Mouse (Mus musculus): Measurements from ENCODE around the gene Folh1. TPM values are rescaled to one million over a fixed set of nuclear protein-coding genes. Genes with fewer than 3 reads are reported as not detected.
"Not testable (repeated sequence)": the region's sequence is repeated elsewhere in the genome, so short reads cannot be mapped to it uniquely, and the experiment has no call there.

Gene Folh1
- total RNA-seq (2021), result 1 to 10 TPM; 7.8 to 8.4 TPM
- long read RNA-seq, experiment 1, partial matches to known transcripts, result 1 of 6 reads
- long read RNA-seq, experiment 1, other reads (novel, unspliced or antisense), result 1 of 6 reads
- long read RNA-seq, experiment 2, partial matches to known transcripts, result 1 of 4 reads
- long read RNA-seq, experiment 2, other reads (novel, unspliced or antisense), result 2 of 4 reads

DNA sequence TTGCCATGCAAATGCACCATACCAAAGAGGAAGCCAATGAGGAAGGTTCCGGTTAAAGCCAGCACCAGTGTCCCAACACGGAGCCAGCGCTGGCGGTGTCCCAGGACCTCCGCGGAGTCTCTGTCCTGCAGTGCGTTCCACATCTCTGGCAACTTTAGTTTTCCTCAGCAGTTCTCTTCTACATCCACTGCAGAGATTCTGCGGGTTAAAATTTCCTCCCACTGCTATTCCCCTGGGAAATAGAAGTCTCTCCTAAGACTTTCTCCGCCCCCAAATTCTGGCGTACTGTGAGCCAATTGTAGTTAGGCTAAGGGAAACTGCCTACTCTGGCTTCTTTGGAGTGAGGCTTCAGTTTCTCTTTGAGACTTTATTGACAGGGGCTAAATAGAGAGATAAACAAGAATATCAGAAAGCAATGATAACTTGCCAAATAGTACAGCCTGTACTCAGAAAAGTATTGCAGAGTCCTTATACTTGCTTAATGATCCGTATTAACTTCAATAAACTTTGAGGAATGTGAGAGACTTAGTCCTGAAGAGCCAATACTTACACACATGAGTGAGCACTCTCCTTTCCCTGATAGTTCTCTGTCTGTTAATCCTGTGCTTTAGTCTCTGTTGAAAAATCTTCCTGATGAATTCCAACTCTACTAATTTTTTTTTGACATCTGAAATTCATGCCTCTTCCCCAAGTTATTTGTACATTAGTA lies at the start of gene Folh1:
TSS of gene Folh1 (minus strand) at position 327 of the 709 bp plus-strand sequence.
- DNase-seq (ENCODE audit: low spot score in 2 of 2), result peak; percentile 20 to 59

DNA sequence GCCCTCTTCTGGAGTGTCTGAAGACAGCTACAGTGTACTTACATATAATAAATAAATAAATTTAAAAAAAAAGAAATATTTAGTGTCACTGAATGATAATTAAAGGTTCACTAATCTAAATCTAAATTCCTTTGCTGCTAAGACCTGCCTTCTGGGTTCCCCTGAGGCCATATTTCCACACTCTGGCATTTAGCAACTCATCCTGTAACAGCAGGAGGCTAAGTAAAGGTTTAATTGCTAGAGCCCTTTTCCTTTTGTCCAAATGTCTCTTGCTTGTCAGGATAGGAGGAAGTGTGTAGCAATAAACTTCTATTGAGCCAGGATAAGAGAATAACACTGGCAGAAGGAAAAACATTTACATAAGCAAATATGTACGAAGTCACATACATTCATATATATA lies 40.7 kb upstream of the Folh1 start:
- DNase-seq (ENCODE audit: low spot score in 2 of 2), result no peak

DNA sequence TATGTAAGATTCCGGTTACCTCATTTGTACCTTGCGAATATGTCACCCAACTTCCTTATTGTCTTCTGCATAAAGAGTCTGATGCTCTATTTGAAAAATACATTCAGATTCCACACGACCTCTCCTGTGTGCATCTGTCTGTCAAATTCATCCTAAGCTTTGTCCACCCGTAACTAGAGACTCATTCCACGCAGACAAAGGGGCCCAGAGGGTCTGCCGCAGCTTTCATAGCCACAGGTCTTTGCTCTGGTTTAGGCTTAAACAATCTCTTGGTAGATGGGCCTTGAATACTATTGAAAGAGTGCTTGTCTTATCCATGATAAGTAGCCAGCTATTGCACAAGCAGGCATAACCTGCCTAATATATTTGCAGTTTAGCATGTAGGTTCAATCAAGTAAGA lies 40.0 kb upstream of the Folh1 start:
- DNase-seq (ENCODE audit: low spot score in 2 of 2), result not testable (repeated sequence)

DNA sequence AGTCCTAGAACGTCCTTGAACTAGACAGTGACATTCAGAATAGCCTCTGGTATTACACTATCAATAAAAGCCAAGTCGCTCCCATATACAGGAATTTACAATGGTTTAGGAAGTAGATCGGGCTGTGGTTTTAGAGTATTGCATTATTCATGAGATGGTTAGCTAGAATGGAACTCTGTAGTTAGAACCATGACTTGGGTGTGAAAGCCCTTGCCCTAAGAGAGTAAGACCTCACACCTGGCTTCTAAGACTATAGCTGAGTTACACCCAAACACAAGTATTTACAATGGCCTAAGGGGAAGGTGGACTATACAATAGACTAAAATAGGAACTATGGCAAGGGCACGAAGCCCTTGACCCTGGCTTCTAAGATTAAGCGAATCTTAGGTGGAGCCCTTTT lies 39.5 kb upstream of the Folh1 start:
- not testable (repeated sequence) for DNase-seq (ENCODE audit: low spot score in 2 of 2)

DNA sequence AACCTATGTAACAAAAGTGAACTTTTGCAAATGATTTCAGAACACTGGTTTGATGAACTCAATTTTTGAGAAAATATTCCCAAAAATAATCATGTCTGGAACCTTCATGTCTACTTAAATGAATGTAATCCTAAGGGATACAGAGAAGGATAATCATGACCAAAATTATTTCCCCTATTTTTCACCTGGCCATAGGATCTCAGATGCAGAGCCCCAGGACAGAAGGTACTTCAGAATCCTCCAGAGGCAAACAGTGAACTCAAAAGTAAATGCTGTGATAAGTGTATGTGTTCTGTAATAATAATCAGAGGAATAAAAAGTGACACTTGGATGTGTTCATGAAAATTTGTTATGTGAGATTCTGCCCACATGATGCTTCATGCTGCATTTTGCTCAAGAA lies 19.0 kb upstream of the Folh1 start, which contains the start of gene Vmn2r77:
TSS of gene Vmn2r77 (plus strand) at position 301 of the 400 bp plus-strand sequence.
- no peak for DNase-seq (ENCODE audit: low spot score in 2 of 2)

DNA sequence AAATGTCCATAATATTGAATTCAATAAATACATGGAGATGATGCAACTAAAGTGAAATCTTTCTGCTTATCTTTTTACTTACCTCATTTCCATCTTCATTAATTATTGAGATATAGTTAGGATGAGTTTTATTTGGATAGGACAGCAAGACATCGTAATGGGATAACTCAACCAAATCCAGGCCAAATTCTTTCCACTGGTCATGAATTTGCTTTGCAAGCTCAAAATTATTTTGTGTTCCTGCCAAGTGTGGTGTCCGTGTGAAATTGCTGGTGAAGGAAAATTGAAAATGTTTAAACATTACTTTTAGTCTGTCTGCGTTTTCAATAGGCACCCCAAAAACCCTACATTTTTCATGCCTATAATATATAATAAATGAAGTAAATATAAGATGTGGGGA lies 4.1 kb downstream of the Folh1 start:
- DNase-seq (ENCODE audit: low spot score in 2 of 2), result no peak

DNA sequence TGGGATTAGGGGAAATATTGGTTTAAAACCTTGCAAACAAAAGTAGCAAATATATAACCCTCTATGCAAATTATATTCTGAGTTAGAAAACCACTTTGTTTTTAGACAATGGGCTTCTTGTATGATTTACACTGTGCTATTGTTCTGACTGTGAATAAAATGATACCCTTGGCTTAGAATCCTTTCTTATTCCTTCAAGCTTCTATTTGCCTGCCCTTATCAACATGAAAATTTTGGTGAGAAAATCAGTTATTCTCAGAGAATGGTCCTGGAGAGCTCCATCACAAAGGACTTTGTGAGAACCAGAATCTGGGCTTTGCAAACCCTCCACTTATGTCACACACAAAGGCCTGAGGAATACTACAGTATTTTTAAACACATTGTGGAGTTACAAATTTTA lies 11.1 kb downstream of the Folh1 start:
- DNase-seq (ENCODE audit: low spot score in 2 of 2), result no peak

DNA sequence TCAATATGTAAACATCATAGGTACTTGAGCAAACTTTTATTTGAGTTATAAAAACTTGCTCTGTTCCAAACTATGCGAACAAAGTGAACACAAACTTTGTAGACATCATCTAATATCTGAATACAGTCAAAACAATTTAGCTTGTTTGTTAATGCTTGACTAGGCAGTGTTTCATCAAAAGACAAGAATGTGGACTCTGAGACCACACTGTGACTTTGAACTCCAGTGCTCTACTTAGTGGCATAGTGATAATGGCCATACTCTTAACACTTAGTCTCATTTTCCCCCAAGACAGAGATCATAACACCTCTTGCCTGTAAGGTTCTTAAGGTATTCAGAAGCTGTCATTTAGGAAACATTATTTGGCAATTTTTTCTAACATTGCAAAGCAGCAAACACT lies 15.0 kb downstream of the Folh1 start:
- no peak for DNase-seq (ENCODE audit: low spot score in 2 of 2)

DNA sequence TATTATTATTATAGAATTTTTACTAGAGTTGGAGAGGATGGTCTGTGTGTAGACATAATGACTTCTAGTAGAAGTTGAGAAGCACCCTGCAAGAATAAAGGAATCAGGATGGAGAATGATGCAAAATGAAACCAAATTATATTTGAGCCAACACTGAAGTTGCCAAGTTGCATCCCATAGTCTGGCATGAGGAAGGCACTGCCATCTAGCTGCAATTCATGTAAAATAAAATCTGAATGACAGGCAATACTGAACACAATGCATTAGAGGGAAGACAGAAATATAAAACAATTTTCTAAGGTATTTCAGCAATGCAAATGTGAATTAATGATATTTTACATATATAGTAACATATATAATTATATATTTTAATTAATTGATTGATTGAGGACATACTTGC lies 50.7 kb downstream of the Folh1 start:
- DNase-seq (ENCODE audit: low spot score in 2 of 2), result peak in 1 of 2 experiments; percentile 24

DNA sequence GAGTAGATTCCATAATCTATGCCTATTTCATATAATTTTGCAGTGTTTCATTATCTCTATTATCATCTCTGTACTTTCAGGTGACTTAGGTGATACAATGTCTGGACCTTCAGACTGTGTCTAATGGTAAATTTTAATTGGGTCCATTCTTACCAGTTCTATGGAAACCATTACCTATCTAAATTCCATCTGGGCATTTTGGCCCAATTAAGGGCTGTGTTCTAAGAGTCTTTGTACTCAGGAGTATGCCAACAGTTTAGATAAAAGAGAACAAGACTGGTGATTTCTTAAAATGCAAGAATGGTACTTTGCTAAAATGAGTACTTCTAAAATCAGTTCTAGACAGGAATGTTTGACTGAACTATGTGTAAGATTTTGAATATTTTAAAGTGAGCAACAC lies 87.7 kb downstream of the Folh1 start, which contains the start of gene Olfr292:
TSS of gene Olfr292 (plus strand) at position 301 of the 400 bp plus-strand sequence.
- DNase-seq (ENCODE audit: low spot score in 2 of 2), result no peak

Other genes with a start within 250 kb of the Folh1 start
- not detected for gene Olfr295, start 192.1 kb downstream of the Folh1 start, total RNA-seq (2021)
- gene Olfr294, start 159.3 kb downstream of the Folh1 start, total RNA-seq (2021), result not detected
- gene Olfr293, start 126.9 kb downstream of the Folh1 start, total RNA-seq (2021), result not detected
- not detected for gene Olfr292, start 87.6 kb downstream of the Folh1 start, total RNA-seq (2021)
- not detected for gene Vmn2r77, start 19.1 kb upstream of the Folh1 start, total RNA-seq (2021)
- gene Vmn2r78, start 139.2 kb upstream of the Folh1 start, total RNA-seq (2021), result under 1 TPM; 0.05 to 0.17 TPM
- gene Vmn2r79, start 220.2 kb upstream of the Folh1 start, total RNA-seq (2021), result under 1 TPM in 1 of 2 experiments, not detected in 1; 0.05 TPM